Mouse (Mus musculus) G1E (cell line): ENCODE data around the gene Gm10570. TPM values are rescaled to one million over a fixed set of nuclear protein-coding genes. Genes with fewer than 3 reads are reported as not detected.

Source experiments
- ATAC-seq: 2 replicates; pipeline ENCODE4 v1.8.0; 2016; ENCODE audit warnings: mild to moderate bottlenecking; ENCODE audit not compliant: insufficient number of reproducible peaks, poor library complexity, low FRiP score, severe bottlenecking; ENCODE audit errors: extremely low read depth
- DNase-seq: peaks from one replicate; pipeline ENCODE4 v3.0.0; 2012; ENCODE audit warnings: low spot score
- H3K27me3 ChIP-seq: 2 replicates; pipeline ENCODE4 v1.6.1; 2012; ENCODE audit warnings: mild to moderate bottlenecking, low read length, inconsistent platforms; ENCODE audit not compliant: insufficient read depth
- H3K36me3 ChIP-seq: replicated peaks from 2 replicates; pipeline ENCODE3; 2012; ENCODE audit warnings: mild to moderate bottlenecking, inconsistent platforms
- H3K4me1 ChIP-seq: 2 replicates; pipeline ENCODE4 v1.6.1; 2012; ENCODE audit warnings: low read depth, low read length, inconsistent platforms, mixed read lengths; ENCODE audit not compliant: insufficient read depth
- H3K4me3 ChIP-seq: 2 replicates; pipeline ENCODE4 v1.5.1; 2012; ENCODE audit warnings: low read depth, mild to moderate bottlenecking, inconsistent platforms, low read length, moderate library complexity, mixed read lengths
- H3K9me3 ChIP-seq: replicated peaks from 2 replicates; pipeline ENCODE4 v1.6.1; 2012; ENCODE audit warnings: inconsistent platforms
- CTCF ChIP-seq: IDR thresholded peaks from 2 replicates; pipeline ENCODE4 v1.5.1; 2012; ENCODE audit warnings: low read depth, low read length, inconsistent platforms, mixed read lengths
- GATA1 ChIP-seq: IDR thresholded peaks from 2 replicates; pipeline ENCODE4 v1.6.1; 2012; ENCODE audit warnings: borderline replicate concordance, low read length, inconsistent platforms, mixed read lengths
- GATA2 ChIP-seq: IDR thresholded peaks from 2 replicates; pipeline ENCODE4 v1.6.1; 2012; ENCODE audit warnings: low read depth, low read length, inconsistent platforms, borderline replicate concordance
- POLR2AphosphoS5 ChIP-seq: IDR thresholded peaks from 2 replicates; pipeline ENCODE4 v1.6.1; 2012; ENCODE audit warnings: low read depth, low read length, inconsistent platforms; ENCODE audit not compliant: insufficient replicate concordance
- TAL1 ChIP-seq: conservative IDR thresholded peaks from 2 replicates; pipeline ENCODE4 v1.6.1; 2012; ENCODE audit warnings: low read depth, low read length, inconsistent platforms, mixed read lengths
- polyA plus RNA-seq: library from polyadenylated mRNA; stranded (reverse); fragments of >175 nt; gene quantifications from 2 replicates; pipeline ENCODE4 v1.2.3, GENCODE M21; 2012
- total RNA-seq, 2 experiments: library from RNA; stranded (forward) in 1 of 2; stranded (reverse) in 1 of 2; fragments of 200-1000 nt in 1 of 2; fragments of >200 nt in 1 of 2; fragmentation: Nextera tagmentation in 1 of 2; gene quantifications; 2 replicates each; pipeline ENCODE4 v1.2.3; 2014 to 2017

Gm10570 gene
- total and polyA plus RNA-seq, 3 experiments: not detected

GRCm38 (mm10) chr4:130289824-130290223, 18.6 kb downstream of the Gm10570 start:
- DNase-seq (no peak), ATAC-seq (no peak)
- Histone ChIP-seq H3K27me3 (peaks cover 37% of the 10 kb centered on the region), H3K4me1 (peaks cover 11% of the 10 kb centered on the region; the same call in 1 of the 2 replicates), H3K36me3 (no peaks in the 10 kb centered on the region), H3K9me3 (no peaks in the 10 kb centered on the region), H3K4me3 (no peak overlapping the region)
- no peak for TF ChIP-seq GATA1
- no peak for TF ChIP-seq POLR2AphosphoS5
- no peak for TF ChIP-seq GATA2

DNA sequence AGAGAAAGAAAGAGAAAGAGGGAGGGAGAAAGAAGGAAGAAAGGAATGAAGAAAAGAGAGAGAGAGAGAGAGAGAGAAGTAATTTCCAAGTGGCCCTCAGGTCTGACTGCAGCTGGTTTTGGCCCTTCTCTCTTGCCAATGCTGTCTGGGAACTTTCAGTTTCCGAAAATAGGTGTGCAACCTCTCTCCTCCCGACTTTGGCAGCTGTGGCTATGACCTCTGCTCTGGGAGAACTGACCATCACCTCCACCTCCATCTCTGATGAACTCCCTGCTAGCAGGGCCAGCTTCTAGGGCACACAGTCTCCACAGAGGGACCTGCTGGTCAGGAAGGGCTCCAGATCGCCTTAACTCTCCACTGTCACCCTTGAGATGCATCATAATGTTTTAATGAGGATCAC, 21.9 kb downstream of the Gm10570 start:
- Histone ChIP-seq H3K4me1 (no peaks in the 10 kb centered on the region), H3K27me3 (peaks cover 48% of the 10 kb centered on the region), H3K9me3 (no peaks in the 10 kb centered on the region), H3K4me3 (no peak overlapping the region), H3K36me3 (no peaks in the 10 kb centered on the region)
- ATAC-seq: no peak
- no peak for TF ChIP-seq GATA2
- TF ChIP-seq CTCF: no peak
- TF ChIP-seq POLR2AphosphoS5: no peak
- TF ChIP-seq TAL1: no peak
- TF ChIP-seq GATA1: no peak
- DNase-seq: no peak

DNA sequence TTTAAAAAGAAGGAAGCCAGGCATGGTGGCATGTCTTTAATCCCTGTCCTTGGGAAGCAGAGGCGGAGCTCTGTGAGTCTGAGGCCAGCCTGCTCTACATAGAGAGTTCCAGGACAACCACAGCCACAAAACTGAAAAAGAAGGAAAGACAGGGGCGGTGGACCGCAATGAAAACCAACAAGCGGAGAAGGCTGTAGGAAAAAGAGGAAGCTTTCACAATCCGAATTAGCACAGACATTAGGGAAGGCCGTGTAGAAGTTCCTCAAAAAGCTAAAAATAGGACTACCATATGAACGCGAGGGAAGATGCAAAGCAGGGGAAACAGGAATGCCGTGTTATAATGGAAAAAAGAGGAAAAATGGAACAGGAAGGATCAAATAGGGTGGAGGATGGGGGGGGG, 24.6 kb downstream of the Gm10570 start:
- DNase-seq: no peak
- peaks cover 45% of the 10 kb centered on the region for H3K27me3 ChIP-seq
- no peak for ATAC-seq
- H3K4me1 ChIP-seq: no peaks in the 10 kb centered on the region
- no peak overlapping the region for H3K4me3 ChIP-seq
- no peaks in the 10 kb centered on the region for H3K9me3 ChIP-seq
- H3K36me3 ChIP-seq: no peaks in the 10 kb centered on the region
- TF ChIP-seq TAL1 (no peak), POLR2AphosphoS5 (no peak), CTCF (no peak), GATA2 (no peak), GATA1 (no peak)

- no peak for ATAC-seq
- Histone ChIP-seq H3K4me3 (no peak overlapping the region), H3K36me3 (no peaks in the 10 kb centered on the region), H3K4me1 (no peaks in the 10 kb centered on the region), H3K9me3 (no peaks in the 10 kb centered on the region), H3K27me3 (peaks cover 44% of the 10 kb centered on the region)
- no peak for TF ChIP-seq POLR2AphosphoS5
- no peak for TF ChIP-seq GATA1
- no peak for TF ChIP-seq TAL1
- TF ChIP-seq CTCF: no peak
- no peak for TF ChIP-seq GATA2
- DNase-seq: no peak
Observed at GRCm38 (mm10) chr4:130282856-130283255, 25.6 kb downstream of the Gm10570 start.

DNA sequence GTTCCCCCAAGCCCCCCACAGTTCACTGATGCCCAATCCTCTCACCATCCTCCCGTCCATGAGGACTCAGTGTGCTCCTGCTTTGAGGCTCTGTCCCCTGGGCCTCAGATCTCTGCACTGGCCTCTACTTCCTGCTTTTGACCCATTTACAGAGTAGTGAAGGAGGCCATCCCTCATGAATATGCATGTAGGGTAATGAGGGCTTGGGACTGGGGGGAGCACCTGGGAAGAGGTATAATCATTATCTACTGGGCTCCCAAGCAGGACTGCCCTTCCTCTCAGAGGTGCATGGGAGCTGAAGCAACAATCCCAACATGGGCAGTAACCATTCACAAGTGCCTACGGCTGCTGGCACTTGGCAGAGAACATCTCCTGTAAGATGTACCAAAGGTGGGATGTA, 29.4 kb downstream of the Gm10570 start, which contains the start of gene Serinc2:
Serinc2 (minus strand) TSS at position 101 of the 400 bp plus-strand sequence.
- Histone ChIP-seq H3K4me1 (no peaks in the 10 kb centered on the region), H3K36me3 (no peaks in the 10 kb centered on the region), H3K9me3 (no peaks in the 10 kb centered on the region), H3K4me3 (no peak within 1 kb of the TSS), H3K27me3 (peaks cover 42% of the 10 kb centered on the region)
- DNase-seq (no peak), ATAC-seq (no peak)
- TF ChIP-seq GATA2: no peak
- TF ChIP-seq GATA1: no peak
- TF ChIP-seq POLR2AphosphoS5: no peak
- TF ChIP-seq TAL1: no peak
- TF ChIP-seq CTCF: no peak

DNA sequence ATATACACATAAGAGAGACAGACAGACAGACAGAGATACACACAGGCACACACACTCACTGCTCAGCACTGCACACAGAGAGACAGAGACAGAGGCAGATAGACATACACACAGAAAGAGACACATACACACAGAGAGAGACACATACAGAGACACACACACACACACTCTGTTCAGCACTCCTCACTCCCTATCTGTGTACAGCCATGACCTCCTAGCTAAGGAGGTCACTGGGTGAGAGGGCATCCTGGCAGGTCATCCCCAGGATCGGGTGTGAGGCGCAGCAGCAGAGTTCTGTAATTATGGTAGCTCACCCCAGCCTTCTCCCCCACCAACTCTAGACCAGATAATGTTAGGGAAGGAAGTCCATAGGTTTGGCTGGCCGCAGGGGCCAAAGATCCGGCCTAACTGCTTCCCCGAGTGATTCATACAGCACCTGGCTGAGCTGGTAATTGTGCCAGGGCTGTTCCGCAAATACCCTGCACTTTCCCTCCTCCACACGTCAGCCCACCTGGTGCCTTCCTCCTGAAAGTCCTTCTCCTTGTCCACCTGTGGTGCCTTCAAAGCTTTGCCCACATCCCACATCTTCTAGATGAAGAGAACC, 31.8 kb downstream of the Gm10570 start:
- H3K4me1 ChIP-seq: no peaks in the 10 kb centered on the region
- ATAC-seq (no peak), DNase-seq (no peak)
- no peak for TF ChIP-seq TAL1
- no peak for TF ChIP-seq GATA2
- no peak for TF ChIP-seq GATA1
- H3K36me3 ChIP-seq: no peaks in the 10 kb centered on the region
- no peaks in the 10 kb centered on the region for H3K9me3 ChIP-seq
- peaks cover 47% of the 10 kb centered on the region for H3K27me3 ChIP-seq
- H3K4me3 ChIP-seq: no peak overlapping the region
